Mouse (Mus musculus) testis, postnatal 10 days (tissue): ENCODE data around the gene Rab3gap1.

Experiments used
- DNase-seq: peaks from one replicate; pipeline ENCODE4 v3.0.0; 2021; ENCODE audit warnings: low spot score

Rab3gap1 gene

DNA sequence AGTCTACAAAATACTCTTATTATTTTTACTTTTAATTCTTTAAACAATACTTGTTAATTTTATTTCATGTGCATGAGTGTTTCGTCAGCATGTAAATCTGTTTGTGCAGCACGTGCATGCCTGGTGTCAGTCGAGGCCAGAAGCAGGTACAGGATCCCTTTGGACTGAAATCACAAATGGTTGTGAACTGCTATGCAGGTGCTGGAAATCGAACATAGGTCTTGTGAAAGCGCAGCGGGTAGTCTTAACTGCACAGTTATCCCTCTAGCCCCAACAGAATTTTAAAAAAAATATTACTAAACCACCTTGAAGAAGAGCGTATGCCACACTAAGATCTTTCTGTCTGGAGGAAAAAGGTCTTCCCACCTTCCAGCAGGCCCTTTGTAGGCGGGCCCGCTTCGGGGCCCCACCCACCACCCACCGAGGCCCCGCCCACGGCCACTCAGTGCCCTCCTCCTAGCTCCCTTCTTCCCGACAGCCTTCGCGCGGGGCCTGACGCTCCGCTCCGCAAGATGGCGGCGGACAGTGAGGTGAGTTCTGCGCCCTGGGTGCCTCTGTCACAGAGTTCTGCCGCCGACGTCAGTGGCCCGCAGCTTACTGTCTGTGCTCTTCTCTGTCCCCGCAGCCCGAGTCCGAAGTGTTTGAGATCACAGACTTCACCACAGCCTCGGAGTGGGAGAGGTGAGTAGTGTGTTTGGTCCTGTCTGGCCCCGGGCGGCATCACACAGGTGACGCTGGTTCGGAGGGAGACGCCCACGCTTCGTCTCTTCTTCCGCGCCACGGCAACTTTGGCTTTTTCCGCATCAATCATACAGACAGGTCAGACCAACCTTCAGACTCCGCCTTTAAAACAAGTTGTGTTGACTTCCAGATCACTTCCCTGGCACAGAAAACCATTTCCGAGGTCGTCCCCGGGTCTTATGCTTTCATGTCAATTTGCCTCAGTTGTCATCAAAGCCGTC lies at the start of gene Rab3gap1:
Gene Rab3gap1, plus strand, starts transcription at position 474 of the 962 bp plus-strand sequence.
- DNase-seq: peak; percentile 97

DNA sequence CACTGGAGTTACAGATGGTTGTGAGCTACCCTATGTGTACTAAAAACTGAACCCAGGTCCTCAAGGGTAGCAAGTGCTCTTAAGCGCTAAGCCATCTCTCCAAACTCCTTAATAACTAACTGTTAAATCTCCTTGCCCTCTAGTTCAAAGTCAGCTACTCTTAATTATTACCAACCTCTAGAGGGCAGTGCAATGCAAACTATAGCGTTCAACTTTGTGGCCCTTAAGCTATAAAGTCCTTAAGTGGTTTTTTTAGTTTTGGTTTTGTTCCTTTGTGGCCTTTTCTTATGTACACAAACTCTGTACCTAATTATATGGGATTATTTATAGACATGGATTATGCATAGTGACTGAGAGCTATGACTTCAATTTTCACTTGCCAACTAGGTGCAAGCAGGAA lies 41.2 kb upstream of the Rab3gap1 start:
- DNase-seq: no peak

DNA sequence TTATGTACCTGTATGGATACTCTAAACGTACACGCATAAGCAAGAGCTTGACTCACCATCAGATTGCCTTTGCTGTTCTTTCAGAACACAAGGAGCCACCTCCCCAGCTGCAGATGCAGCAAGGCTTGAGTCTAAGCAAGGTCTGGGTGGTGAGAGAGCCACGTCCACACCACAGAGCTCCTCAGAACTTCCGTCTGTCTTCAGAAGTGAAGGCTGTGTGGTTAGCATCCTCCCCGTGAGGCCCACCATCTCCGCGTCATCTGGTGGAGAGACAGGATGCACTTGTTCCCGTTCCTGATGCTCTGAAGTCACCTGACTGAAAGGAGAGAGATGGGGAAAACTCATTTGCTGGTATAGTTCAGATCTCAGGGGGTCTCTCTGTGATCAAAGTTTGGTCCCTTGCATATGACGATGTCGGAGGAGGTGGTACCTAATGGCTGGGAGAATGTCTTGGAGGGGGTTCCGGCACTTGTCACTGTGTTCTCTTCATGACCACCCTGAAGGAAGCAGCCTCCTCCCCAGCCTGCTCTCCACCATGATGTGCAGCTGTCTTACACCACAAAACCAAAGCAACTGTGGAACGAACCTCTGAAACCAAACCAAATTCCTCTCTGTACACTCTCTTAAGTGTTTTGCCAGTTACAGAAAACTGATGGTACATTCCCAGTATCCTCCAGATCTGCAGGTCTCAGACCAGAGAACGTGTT lies 38.2 kb upstream of the Rab3gap1 start:
- DNase-seq: no peak

DNA sequence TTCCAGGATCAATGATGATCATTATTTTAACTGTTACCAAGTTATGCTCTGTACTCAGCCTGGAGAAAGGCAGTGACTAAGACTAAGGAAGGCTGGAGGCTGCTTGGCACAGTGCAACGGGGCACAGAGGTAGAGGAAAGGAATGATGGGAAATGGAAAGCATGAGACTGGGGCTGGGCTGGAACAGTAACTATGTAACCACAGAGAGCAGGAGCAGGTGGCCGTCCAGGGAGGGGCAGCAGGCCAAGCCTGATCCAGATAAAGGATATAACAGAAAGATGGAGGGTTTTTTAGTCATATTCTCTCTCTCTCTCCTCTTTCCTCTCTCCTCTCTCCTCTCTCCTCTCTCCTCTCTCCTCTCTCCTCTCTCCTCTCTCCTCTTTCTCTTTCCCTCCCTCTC lies 34.9 kb upstream of the Rab3gap1 start:
- DNase-seq: no peak

DNA sequence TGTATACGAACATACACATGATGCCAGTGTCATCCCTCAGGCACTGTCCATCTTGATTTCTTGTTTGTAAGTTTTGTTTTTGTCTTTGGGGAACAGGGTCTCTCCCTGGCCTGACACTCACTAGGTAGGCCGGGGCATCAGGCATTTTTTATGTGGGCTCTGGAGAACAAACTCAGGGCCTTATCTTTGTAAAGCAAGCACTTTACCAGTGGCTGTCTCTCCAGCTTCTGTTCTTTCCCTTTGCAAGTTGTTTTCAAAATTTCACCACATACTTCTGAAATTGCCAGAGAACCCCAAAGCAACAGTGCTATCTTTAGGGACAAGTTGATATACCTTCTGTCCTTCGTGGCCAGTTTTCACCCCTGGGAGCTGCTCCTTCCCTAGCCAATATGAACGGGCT lies 34.4 kb upstream of the Rab3gap1 start:
- no peak for DNase-seq

DNA sequence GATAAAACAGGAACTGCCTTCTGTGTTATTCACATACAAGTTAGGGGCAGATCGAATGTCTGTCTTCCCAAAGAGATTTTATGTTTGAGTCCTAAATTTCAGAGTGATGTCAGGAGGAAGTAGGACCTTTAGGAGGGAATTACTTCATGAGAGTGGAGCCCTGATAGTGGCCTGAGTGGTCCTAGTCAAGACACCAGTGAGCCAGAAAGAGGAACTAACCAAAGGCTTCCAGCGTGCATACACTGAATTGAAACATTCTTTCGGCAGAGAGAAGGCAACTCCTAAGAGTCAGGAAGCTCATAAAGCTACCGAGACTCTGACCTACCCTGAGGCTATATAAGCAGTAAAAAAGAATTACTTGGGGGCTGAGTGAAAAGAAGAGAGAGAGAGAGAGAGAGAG lies 32.0 kb upstream of the Rab3gap1 start:
- no peak for DNase-seq

DNA sequence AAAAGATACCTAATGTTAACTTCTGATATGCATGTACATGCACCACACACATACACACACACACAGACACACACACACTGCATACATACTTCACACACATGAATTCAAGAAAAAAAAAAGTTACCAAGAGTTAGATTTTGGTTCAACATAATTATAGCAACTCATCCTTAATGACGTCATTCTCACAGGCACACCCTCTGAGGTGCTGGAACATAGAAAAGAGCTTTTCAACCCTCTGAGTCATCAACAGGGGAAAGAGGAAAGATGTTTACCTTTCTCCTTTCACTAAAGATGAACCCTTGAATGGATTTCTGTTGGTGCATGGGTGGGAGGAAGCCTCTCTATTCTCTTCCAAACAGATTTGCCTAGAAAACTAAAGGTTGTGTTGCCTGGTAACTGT lies 30.0 kb upstream of the Rab3gap1 start:
- no peak for DNase-seq

DNA sequence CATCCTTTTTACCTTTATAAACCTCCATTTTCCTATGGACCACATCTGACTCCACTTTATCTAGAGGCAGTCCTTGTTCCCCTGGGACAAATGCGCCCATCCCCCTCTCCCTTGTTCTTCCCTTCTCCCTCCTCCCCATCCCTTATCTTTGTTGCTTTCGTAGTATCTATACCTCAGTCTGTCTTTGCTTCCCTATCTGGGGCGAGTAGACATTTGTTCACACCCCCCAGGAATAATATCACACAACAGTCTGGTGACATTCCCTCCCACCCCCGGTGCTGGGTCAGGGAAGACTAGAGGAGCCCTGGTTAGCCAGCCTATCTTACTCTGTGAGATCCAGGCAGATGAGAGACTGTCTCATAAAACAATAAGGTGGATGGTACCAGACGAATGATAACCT lies 23.1 kb upstream of the Rab3gap1 start:
- no peak for DNase-seq

DNA sequence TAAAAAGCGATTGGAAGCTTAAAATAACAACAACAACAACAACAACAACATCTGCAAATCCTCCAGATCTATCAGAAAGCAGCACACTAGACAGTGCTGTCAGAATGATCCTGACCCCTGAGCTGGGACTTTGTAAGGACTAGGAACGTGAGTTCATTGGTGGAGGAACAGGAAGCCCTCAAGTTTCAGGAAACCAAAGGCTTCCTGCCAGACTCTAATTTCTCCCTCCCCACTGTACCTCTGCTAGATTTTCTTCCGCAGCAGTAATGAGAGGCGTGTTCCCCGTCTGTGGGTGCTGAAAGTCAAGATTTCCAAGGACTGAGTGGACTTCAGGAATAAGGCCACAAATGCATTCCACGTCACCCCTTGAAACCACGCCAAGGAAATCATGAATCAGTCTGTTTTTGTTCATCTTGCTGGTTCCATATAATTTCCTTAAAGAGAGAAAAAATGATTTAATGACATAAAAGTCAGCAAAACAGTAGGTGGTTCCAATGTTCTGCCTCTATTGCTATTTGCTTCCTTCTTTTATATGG lies 18.4 kb upstream of the Rab3gap1 start:
- no peak for DNase-seq

DNA sequence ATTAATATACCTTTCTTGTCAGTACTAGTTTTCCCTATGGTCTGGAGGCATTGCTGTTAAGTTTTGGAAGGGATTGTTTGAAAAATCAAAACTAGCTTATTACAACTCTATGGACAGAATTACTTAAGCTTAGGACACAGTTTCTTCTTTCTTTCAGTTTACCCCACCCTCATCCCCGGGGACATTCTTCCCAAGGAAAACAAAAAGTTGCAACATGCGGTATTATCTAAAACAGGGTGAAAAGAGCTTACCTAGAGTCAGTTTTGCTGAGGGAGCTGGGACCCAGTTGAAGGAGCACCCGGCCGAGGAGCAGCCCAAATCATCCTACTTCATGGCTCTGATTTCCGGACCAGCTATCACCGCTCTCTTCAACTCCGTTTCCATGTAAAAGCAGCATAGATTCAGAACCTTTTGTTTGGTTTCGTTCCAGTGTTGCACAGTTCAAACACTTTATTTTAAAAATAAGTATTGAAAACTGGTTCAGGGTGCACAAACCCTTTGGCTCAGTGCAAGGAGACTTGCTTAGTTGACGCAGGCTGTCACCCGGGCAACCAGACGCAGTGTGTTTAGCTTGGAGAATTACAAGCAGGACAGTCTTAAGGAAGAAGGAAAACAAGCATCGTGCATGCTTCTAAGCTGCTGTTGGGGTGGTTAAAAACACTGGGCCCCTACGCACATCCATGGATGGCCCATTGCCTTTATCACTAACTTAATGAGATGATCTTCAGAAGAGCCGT lies 13.9 kb upstream of the Rab3gap1 start, which contains the start of gene Map3k19:
Gene Map3k19, minus strand, starts transcription at position 546 of the 737 bp plus-strand sequence.
- DNase-seq: no peak

DNA sequence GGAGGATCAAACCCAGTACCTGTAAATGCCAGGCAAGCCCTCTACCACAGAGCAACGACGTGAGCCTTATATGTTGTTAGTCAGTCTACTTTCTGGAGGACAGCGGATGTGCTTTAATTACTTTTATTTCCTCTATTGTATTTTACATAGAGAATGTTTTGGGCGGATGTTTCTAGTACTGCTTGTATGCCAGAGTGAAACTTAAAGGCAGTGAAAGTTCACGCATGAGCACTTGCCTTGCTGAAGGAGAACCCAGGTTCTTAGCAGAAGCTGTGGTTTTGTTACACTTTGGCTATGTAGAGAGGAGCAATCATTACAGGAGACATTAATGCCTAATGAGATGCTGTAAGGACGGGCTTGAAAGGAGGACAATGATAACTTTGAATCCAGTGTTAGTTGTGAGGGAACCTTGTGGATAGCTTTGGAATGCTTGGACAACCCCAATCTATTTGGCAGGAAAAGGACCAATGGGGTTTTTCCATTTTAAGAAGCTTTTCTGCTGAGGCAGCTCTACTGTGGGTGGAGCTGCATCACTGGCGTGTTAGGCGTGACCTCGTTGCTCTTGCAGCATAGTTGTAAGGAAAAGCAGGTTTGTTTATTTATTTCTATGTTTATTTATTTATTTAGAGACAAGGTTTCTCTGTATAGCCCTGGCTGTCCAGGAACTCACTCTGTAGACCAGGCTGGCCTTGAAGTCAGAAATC lies 9.5 kb upstream of the Rab3gap1 start:
- no peak for DNase-seq

DNA sequence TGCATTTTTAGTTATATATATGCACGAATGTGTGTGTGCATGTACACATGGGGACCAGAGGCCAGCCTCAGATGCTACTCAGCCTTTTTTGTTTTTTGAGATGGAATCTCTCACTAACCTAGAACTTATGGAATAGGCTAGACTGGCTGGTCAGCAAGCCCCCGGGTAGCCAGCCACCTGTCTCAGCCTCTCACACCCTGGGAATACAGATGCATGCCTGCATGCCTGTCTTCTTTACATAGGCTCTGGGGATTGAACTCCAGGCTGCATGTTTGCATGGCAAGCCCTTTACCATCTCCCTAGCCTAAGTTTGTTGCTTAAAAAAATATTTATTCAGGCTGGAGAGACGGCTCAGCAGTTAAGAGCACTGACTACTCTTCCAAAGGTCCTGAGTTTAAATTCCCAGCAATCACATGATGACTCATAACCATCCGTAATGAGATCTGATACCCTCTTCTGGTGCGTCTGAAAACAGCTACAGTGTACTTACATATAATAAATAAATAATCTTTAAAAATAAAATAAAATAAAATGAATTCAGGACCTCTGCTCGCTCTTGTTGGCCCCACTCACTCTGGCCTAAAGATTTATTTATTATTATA lies 8.7 kb upstream of the Rab3gap1 start:
- no peak for DNase-seq

DNA sequence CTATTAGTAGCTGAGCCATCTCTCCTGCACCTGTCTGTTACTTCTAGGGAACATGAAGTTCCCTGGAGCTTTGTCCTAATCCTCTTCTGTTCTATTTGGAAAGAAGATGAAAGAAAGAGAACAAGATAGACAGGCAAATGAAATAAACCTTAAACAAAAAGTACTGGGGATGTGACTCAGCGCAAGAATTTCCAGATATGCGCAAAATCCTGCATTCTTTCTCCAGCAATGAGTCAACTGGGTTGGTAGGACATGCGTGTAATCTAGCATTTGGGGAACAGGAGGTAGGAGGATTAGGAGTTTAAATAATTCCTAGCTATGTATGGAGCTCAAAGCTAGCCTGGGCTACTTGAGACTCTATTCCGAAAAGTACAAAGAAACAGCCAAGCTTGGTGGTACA lies 8.1 kb upstream of the Rab3gap1 start:
- no peak for DNase-seq

DNA sequence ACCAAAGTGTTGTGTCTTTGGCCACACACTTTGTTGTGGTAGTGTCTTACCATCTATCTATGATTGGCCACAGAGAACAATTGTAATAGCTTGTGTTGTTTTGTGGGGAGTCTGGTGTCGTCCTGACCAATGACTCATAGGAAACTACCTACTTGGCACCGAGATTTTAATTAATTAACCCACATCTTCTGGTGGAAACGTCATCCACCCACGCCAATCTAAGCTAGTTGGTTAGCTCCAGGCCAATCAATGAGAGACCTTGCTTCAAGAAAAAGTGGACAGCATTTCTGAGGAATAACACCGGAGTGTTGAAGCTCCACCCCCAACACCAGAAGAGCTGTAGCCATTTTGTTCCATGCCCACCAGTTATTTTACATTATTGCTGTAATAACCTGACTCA lies 6.7 kb upstream of the Rab3gap1 start:
- no peak for DNase-seq

DNA sequence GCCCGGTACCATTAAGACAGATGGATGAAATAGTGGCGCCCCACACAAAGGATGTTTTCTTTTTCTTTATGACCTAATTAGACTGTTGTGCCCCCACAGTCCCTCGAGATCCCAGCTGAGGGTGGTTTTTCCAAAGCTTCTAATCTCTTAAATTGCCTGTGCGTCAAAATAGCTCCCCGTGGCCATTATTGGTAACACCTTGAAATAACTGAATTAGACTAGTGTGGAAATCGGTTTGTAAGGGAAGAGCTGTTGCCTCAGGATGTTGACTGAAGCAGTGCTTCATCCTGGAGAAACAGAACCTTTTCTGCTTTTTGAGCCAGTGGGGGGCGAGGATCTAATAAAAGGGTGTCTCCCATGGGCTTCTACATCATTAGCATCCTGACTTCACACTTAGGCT lies 4.8 kb upstream of the Rab3gap1 start:
- DNase-seq: no peak

DNA sequence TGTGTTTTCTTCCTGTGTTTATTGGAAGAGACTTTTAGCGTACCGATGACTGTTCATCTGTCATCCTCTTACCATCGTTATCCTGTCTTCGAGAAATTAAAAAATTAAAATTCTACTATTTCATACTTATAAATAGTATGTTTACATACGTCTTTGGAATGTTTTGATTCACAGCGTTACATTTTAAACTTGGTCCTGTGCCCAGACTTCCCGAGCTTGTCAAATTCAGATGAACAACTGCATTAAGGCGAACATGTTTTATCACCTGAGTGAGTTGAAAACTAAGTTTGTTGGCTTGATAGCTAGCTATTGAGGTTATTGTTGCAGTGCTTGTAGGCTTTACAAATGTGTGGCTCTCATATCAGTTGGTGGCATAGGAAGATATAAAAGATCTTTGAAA lies 703 bp downstream of the Rab3gap1 start:
- DNase-seq: no peak

DNA sequence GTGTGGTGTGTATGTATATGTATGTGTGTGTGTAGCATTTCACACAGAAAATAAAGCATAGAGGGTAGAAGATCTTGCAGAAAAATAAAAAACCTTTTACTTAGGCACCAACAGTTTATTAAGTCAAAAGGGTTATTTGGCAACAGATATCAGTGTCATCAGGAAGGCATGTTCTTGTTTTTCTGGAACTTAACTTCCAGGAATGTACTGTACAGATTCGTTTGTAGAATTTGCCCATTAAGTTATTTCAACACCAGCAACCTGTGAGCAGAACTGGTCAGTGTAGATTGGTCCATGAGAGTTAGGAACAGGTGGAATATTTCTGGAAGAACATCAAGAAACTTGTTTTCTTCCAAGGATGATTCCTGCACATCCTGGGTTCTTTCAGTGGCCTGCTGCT lies 30.8 kb downstream of the Rab3gap1 start:
- DNase-seq: no peak

DNA sequence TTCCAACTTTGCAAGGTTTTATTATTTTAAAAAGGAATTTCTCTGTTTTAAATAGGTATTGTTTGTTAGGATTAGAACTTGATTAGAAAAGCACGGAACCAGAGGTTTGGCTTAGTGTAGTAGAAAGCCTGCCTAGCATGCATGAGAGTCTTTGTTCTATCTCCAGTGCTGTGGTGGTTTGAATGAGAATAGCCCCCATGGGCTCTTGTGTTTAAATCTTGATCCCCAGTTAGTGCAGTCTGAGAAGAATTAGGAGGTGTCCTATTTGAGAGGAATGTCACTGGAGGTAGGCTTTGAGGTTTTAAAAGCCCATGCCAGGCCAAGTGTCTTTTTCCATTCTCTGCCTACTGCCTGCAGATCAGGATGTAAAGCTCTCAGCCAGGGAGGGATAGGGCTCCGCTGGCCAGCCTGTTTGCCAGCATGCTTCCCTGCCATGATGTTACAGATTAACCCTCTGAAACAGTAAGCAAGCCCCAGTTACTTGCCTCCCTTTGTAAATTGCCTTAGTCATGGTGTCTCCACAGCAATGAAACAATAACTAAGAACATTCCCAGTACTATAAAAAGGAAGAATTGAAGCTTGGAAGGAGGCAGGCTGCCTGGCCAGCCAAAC lies 36.3 kb downstream of the Rab3gap1 start:
- no peak for DNase-seq

DNA sequence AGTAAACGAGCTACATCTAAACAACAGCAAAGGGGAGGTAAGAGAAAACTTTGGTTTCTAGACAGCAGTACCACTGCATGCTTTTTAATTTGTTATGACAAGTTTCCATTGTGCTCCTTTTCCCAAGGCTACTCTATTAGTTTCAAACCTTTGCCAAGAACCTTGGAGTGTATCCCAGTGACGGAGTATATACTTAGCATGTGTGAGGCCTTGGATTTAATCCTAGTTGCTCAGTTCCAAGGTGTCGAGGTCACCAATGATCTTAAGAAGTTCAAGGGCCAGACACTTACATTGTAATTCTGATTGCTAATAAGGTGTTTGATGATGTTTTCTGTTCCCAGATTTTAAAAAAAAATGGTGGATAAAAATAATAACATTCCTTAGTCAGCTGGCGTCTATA lies 44.5 kb downstream of the Rab3gap1 start:
- DNase-seq: no peak

DNA sequence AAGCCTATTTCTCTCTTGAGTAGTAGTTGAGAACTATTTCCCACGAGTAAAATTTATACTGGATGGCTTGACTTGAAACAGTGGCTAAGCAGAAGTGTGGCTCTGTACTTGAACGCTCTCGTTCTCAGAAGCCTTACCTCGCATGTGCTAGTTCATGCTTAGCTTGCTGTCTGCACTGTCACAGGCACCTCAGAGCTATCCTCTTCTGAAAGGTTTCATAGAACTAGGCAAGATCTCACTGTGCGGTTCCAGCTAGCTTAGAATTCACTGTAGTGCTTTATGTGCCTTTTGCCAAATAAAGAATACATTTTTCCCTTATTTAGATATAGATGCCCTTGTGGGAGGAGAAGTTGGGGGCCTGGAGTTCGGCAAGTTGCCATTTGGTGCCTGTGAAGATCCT lies 46.7 kb downstream of the Rab3gap1 start:
- no peak for DNase-seq

DNA sequence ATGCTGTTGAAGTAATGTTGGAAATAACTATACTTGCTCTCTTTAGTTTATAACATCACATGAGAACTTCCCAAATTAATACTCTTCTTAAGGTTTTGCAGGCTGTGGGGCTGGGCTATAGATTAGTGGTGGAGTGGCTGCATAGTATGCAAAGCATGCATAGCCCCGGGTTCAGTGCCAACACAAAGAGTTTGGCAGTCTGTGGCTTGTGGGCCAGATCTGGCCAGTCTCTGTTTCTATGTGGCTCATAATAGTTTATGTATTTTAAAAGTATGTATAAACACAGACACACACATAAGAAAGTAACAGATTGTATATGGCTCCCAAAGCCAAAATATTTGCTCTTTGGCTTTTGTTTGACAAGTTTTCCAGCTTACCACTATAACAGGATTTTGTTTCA lies 47.2 kb downstream of the Rab3gap1 start:
- DNase-seq: no peak
